Mouse (Mus musculus): ENCODE measurements around the gene Tmbim1.
"Not testable (repeated sequence)": the region's sequence is repeated elsewhere in the genome, so short reads cannot be mapped to it uniquely, and the experiment has no call there.

Gene Tmbim1

GRCm38 (mm10) chr1:74305522-74305921 is at the start of gene Tmbim1:
TSS of gene Tmbim1 (minus strand) at chr1:74305622.
- DNase-seq = no peak

DNA sequence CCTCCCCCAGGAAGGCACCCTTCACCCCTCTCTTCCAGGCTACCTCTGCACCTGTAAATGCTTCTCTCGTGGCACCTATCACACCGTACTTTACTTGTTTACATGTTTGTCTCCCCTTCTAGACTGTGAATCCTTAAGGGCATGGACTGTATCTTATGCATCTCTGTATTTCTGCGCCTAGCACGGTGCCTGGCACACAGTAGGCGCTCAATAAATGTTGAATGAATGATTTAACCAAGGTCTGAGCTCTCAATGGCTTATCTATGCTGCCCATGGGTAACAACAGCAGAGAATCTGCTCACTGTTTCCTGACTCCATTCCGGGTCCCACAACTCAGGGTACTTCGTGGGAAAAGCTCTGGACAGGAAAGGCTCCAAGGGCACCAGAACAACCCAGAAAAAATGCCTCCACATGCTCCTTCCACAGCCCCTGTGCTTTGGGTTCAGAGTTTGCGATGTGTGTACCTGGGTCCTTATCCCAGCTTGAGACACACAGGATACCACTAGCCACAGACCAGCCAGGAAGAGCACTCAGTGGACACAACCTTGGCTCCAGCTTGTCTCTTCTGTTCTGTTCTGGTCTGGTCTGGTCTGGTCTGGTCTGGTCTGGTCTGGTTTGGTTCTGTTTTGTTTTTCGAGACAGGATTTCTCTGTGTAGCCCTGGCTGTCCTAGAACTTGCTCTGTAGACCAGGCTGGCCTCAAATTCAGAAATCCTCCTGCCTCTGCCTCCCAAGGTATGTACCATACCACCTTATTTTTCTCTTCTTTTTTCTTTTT is 48.2 kb upstream of the Tmbim1 start:
- DNase-seq = no peak

DNA sequence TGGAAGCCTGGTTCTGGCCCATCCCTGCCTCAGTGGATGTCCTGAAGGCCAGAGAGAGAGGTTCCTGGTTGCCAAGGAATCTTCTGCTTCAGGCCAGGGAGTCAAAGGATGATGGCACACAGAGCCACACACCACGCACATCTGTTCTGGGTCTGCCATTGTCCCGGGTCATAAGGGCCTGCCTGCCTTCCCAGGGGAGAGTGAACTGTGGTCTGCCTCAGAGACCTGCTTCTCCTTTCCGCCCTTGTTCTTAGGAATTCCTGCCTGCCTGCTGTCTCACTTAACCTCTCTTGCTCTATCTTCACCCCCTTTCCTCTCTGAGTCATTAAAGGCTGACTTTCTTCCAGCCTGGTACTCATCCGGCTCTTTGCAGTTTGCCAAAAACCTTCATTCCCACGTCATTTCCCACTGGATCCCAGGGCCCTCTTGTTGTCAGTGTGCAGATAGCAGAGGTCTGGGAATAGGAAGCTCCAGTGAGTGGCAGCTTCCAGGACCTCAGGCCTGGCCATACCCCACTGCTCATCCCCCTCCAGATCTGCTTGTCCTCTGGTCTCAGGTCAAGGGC is 47.2 kb upstream of the Tmbim1 start:
- no peak for DNase-seq

- no peak for DNase-seq
These were observed 45.9 kb upstream of the Tmbim1 start for GRCm38 (mm10) chr1:74351185-74351769.

DNA sequence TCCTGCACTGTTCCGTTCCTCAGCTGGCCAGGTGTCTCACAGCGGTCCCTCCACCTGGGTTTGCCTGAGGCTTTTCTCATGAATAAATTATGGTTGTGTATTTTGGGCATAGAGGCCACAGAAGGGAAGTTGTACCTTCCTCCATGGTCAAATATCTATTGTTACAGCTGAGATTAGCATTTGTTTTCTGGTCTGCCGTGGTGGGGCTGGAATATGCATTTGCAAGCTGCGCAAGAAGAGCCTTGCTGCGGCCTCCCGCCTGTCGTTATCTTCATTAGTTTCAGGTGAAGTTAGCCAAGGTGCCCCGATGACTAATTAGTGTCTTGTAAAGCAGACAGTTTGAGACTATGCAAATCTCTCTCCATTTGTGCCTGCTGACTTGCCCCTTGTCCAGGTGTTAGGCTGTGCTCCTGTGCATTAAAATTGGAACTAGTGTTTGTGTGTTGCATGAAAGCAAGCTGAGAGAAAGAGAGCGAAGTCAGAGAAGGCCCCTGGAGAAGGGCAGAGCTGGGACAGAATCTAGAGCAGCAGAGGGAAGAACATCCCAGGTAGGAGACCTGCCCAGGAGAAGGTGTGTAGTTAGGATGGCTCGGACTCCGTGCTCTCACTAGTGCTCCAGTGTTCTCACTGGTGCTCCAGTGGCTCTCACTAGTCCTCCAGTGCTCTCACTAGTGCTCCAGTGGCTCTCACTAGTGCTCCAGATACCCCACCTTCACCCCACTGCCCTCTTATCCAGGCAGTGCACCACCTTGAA is 38.9 kb upstream of the Tmbim1 start:
- no peak for DNase-seq

DNA sequence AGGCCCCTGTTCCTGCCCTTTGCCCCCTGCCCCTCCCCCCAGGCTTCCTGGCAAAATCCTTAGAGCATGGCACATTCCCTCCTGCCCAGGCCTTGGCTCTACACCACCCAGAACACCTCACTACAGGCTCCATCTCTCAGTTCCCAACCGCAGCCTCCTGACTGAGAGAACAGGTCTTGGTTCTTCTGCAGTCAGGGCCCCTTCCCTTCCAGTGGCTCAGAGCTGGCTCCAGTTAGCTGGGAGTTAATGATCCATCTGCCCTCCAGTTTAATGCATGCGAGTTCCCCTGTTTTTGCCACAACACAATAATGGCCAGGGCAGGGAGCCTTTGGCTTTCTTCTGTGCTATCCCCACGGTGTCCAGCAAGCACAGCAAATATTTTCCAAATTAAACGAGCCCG is 37.7 kb upstream of the Tmbim1 start:
- DNase-seq = no peak

DNA sequence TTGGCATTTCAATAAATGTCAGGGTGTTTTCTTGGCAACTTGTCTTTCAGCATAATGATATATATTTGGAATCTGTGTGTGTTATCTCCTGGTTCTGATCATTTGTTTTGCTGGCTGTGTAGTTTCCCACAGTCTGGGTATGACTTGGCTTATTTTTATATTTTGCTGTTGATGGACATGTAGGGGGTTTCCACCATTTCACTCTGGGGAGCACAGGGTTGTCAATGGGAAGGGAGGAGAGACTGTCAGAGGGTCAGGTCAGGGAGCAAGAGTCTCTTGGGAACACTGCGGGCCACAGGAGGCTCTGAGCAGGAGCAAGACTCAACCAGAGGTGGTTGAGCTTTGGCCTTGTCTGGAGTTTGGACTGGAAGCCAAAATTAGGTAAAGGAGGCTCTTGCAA is 36.9 kb upstream of the Tmbim1 start:
- DNase-seq = no peak

DNA sequence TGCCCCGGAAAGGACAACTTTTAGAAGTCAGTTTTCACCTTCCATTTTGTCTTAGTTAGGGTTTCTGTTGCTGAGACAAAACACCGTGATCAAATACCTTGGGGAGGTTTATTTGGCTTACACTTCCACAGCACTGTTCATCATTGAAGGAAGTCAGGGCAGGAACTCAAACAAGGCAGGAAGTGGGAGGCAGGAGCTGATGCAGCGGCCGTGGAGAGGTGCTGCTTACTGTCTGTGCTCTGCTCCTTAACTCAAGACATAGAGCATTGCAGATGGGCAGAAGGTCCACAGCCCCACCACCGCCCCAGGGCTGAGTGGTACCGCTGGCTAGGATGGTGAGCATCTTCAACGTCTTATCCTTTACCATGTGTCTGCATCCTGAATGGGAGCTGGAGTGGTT is 36.5 kb upstream of the Tmbim1 start:
- no peak for DNase-seq

- DNase-seq = not testable (repeated sequence)
These were observed 35.6 kb upstream of the Tmbim1 start for GRCm38 (mm10) chr1:74340992-74341391.

- DNase-seq = no peak
These were observed 34.9 kb upstream of the Tmbim1 start for GRCm38 (mm10) chr1:74340361-74340764.

DNA sequence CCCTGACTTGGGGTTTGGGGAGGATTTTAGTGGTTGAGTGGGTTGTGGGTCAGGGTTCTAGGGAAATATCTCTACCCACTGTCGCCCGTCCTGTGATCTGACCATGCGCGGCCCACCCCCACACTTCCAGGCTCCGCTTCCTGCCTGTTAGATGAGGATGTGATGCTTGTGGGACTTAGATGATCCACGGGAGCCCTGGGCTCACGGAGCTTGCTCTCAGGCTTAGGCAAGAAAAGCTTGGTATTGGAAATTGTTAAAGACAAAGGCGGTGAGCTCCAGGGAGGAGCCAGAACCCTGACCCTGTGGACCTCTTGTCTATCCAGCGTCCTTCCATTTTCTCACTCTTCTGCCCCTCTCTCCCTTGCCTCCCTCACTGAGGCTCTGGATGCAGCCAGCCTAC is 34.5 kb upstream of the Tmbim1 start:
- no peak for DNase-seq

- DNase-seq = no peak
These were observed 33.2 kb upstream of the Tmbim1 start for GRCm38 (mm10) chr1:74338626-74339025.

GRCm38 (mm10) chr1:74338013-74338412 is 32.6 kb upstream of the Tmbim1 start:
- no peak for DNase-seq

DNA sequence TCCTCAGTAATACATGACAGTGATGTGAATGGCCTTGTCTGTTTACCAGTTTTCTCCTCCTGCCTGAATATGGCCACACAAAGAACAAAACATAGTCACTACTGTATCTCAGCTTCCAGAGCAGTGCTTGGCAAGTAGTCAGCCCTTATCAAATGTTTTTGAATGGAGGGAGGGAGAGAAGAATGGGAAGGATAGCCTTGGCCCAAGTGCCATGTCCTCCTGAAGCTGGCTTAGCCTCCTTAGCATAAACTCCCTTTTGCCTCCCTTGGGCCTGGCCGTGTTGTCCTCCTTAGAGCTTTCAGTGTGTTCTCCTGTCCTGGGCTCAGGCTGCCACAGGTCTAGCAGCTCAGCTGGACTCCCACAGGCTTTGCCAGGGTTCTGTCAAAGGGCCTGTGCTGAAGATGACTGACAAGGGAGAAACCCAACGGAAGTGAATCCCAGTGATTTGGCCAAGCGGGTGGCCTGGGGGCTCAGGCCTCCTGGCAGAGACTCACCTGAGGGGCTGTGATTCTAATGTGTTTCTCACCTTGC is 31.9 kb upstream of the Tmbim1 start:
- no peak for DNase-seq

DNA sequence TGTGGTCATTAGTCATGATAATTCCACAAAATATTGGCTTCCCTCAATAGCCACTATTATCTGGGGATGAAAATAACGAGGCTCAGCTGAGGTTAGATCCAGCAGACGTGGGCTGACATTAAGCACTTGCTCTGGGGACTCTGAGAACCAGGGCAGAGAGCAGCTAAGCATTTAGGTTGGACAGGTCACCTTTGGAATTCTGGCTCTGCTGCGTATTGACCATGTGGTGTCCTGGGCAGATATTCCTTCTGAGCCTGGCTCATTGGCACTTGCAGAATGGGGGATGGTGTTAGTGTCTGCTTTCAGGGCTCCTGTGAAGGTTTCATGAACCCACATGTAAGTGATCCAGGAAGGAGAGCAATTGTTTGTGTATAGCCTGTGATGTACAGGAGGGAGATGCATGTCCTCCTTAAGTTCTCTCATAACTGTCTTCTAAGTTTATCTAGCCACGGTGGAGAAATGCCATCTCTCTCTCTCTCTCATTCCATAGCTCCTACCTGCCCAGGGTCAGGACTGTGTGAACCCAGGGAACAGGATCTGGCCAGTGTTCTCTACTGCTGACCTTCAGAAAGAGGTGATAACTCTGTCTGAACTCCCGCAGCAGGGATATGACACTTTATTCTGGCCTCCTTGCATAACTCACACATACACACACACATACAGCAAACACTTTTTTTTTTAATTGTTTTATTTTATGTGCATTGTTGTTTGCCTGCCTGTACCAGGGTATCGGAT is 30.2 kb upstream of the Tmbim1 start:
- no peak for DNase-seq

DNA sequence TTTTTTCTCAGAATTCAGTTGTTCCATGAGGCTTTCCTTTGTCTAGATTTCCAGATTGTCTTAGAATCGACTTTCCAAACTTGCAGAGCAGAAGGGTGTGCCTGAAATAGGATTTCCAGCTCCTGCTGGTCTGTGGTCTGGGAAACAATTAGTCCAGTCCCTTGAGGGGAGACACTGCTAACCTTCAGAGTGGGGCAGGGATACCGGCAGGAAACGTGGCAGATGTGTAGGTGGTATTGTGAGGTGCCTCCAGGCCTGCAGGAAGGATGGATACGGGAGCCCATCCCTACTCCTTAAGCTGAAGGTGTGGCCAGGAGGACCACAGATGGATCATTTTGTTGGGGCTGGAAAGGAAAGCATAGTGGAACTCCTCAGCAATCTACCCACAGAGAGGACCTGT is 29.6 kb upstream of the Tmbim1 start:
- no peak for DNase-seq

GRCm38 (mm10) chr1:74334607-74335006 is 29.2 kb upstream of the Tmbim1 start:
- DNase-seq = no peak

GRCm38 (mm10) chr1:74332930-74333329 is 27.5 kb upstream of the Tmbim1 start:
- no peak for DNase-seq

DNA sequence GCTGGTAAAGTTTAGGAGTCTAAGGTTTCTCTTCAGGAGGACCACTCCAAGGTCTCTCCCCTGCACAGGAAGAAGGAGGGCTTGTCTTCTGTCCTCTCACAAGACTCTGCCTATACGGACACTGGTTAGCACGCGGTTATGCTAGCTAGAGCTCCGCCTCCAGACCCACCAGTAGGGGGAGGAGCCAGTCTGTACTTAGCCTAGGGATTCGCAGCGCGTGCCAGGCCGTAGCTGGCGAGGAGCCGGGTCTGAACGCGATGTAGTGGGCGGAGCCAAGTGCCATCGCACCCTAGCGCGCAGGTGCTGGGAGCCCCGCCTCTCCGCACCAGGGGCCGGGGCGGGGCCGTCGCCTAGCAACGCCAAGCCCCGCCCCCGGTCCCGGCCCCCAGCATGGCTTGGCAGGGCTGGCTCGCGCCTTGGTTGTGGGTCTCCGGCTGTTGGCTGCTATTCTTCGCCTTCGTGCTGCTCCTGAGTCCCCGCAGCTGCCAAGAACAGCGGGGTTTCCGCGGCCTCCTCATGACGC is 26.9 kb upstream of the Tmbim1 start:
- DNase-seq = peak; percentile 97

DNA sequence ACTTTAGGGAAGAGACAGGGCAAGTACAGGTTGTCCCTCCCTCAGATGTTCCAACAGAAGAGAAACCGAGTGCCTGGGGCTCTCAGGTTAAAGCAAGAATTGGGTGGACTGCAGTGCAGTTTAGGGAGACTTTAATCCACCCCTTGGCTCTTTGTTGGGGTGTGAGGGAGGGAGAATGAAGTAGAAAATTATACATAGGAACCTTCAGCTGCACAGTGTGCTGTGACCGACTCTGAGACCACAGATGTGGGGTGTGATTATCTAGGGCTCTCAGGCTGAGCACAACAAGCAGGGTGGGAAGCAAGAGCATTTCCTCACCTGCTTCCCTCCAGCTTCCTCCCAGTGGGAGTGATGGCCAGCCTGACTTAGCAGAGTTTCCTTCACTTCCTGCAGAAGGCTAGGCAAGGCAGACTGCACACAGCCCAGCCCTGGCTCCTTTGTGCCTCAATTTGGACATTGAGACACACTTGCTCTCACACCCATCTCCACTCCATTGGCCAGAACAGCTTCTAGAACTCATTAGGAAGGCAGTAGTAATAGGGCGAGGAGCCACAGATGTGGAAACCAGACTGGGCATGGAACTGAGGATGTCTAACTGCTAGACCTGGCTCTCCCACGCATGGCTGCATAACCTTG is 25.7 kb upstream of the Tmbim1 start:
- peak in 1 of 2 experiments; percentile 44 for DNase-seq

DNA sequence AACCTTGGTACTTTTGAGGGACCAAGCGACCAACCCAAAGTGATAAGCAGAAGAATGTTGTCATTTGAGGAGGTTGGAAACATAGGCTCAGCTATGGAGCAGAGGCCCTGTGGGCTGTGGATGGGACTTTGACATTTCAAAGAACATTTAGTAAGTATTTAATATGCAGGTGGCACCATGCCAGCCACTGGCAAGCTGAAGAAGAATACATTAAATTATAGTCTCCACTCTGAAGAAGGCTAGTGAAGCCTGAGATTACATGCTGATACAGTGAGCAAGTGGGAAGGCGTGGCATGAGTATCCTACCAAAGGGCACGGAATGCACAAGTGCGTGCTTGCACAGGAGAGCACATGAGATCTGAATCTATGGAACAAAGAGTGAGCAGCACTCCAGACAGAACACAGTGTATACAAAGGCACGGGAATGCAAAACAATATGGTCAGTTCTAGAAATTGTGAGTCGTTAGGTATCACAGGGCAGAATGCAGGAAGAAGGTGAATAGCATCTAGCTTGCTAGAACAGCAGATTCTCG is 24.5 kb upstream of the Tmbim1 start:
- peak in 1 of 2 experiments; percentile 36 for DNase-seq

DNA sequence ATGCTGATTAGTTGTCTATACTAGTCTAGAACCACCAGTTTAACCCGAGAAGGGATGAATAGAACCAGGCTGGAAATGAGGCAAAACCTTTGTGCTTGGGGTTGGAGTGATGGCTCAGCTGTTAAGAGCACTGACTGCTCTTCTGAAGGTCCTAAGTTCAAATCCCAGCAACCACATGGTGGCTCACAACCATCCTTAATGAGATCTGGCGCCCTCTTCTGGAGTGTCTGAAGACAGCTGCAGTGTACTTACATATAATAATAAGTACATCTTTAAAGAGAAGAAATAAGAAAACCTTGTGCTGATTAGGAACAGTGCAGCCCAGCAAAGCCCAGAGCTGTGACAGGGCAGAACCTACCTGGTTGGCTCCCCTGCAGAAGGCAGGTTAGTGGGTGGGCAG is 21.5 kb upstream of the Tmbim1 start:
- DNase-seq = not testable (repeated sequence)
